Mouse (Mus musculus): ENCODE results near the gene Tbx10.
A peak's percentile ranks its signal among the peaks of the same experiment; 100 is the strongest.

The Tbx10 gene

DNA sequence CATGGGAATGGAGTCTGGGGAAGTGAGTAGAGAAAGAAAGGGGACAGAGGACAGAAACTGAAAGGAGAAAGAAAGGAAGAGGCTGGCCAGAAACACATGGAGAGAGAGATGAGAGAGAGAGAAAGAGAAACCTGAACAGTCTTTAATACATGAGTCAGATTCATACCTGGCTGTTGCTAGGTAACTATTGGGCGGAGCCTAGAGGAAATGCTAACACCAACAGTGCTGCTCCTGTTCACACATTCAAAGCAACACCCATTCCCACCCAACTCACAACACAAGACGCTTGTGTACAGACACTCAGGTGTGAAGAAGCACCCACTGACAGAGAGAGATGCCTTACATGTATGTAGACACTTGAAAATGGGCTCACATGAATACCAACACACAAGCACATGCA is 16.7 kb upstream of the Tbx10 start:
- no peak for DNase-seq (ENCODE audit: low spot score)

DNA sequence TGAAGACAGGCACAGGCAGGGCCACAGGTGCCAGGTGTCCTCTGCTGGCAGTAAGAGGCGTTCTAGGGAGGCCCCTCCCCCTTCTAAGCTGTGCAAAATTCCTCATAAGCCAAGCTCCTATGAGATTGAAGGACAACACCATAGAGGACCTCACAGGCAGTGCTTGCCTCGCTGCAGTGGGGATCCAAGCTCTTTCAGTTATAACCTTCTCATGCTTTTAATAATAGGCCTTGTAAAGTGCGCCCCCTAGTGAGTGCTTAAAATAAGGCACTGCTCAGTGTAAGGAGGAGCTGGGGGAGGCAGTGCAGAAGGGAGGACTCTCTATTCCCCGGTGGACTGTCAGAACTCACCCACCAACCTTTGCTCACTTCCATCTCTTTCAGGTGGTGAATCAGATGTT is 12.2 kb upstream of the Tbx10 start:
- peak; percentile 84 for DNase-seq (ENCODE audit: low spot score)

DNA sequence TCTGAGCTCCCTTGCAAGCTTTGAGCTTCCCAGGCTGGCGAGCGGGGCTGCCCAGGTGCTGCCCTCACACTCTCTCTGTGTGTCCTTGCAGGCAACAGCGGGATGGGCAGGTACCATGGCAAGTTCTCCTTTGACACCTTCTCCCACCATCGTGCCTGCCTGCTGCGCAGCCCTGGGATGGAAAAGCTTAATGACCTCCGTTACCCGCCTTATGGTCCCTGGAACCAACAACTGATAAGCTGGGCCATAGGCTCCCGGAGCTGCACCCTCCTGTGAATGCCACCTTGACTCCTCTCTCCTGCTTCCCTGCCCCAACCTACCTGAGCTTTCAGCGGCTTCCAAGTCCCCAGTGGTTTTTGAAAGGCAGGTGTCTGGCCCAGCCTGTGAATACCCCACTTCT is 11.6 kb upstream of the Tbx10 start:
- no peak for DNase-seq (ENCODE audit: low spot score)

DNA sequence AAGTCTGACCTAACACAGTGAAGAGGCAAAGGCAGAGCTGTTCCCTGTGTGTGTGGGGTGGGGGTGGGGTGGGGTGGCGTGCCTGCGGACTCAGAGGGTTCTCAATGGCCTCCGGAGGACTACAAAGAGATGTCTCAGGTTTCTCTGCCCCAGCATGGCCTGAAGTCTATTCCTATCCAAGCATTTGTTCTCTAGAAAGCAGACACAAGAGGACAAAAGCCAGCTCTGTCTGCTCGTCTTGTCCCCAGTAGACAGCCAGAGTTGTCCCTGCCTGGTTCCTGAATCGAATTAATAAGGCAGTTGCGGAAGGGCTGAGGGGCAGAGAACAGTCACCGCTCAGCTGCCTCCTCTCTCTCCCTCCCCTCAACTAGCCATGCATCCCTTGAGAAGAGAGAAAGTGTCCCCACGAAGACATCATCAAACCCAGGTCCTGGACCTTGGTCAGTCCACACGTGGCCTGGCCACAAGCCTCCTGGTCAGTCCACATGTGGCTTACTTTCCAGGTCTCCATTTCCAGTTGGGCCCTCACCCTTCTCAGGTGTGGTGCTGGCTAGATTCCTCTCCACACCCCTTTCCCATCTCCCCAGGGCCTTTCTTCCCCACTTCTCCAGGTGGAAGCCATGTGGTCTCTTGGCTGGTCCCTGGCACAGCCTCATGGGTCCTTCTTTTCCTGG is 8.9 kb upstream of the Tbx10 start:
- DNase-seq (ENCODE audit: low spot score) = no peak

DNA sequence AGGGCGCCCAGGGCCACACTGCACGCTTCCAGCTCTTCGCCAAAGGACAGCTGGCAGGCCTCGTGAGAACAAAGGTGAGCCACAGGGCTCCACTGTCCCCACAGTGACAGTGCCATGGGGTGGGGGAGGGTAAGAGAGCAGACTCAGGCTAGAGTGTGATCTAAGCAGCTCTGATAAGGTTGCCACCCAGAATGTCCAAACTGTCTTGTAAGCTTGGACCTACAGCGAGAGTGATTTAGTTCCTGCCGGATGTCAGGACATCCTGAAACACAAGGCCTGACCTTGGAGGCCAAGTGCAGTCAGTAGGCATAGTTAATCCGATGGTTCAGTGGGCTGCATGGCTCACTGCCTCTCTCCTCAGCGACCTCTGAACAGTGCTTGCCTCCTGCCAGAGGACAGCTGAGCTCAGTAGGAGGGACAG is 7.3 kb upstream of the Tbx10 start:
- no peak for DNase-seq (ENCODE audit: low spot score)

DNA sequence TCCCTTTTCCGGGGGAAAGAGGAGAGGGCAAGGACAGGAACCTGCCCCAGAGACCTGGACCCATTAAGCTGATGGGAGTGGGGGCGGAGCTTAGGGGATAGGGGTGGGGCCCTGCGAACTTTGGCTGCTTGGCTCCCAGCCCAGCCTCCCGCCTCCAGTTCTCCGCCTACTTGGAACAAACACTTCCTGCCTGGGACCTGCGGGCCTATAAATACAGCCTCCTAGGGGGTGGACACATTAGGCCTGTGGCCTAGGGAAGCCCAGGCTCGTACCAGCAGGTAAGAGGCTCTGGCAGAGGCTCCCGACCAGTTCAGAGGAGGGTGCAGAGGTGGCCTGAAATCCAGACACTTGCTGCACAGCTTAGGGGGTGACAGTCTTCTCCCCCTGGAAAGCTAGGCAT is 6.2 kb upstream of the Tbx10 start, which contains the start of gene Acy3:
Acy3 (plus strand) TSS at position 237 of the 400 bp plus-strand sequence.
- DNase-seq (ENCODE audit: low spot score) = peak; percentile 83

DNA sequence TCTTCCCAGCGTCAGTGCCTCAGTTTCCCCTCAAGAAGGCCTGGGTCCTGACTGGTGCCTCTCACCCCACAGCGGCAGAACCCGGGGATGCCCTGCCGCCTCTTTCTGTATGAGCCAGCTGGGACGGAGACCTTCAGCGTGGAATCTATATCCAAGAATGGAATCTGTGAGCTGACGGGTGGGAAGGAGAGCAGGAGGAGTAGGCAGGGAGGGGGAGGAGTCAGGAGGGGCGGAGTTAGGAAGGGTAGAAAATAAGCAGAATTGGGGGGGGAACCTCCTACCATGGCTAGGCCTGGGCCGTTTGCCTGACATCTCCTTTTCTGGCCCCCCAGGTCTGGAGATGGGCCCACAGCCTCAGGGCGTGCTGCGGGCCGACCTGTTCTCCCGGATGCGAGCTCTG is 4.5 kb upstream of the Tbx10 start:
- DNase-seq (ENCODE audit: low spot score) = no peak

DNA sequence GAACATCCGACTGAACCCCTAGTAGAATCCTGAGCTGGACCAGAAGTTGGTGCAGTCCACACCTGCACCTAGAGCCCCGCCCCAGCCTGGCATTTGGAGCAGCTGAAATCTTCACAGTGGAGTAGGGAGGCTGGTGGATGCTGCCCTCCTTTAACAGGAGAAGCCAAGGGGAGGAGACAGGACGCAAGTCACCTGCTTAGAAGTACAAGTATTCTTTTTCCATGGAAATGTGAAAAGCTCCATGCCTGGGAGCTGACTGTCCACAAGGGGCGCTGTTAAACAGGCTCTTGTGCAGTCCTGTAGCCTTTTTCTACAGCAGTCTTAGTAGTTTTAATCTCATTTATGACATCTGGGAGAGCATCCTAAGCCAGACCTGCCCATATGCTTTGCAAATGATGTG is 3.8 kb upstream of the Tbx10 start:
- no peak for DNase-seq (ENCODE audit: low spot score)

DNA sequence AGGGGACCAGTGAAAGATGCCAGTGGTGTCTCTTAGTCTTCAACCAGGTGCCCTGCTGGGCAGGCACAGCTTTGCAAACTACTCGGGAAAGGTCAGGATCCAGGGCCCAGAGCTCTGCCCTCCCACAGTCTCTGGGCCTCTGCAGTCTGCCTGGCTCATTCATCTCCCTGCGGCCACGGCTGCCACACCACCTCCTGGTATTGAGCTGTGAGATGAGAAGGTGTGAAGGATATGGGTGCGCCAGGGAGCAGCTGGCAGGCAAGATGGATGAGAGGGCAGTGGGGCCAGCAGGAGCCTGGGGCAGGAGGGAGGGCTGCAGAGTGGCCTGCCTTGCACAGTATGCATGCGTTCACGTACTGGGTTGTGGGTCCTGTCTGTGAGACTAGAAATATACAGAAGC is 1.7 kb upstream of the Tbx10 start:
- no peak for DNase-seq (ENCODE audit: low spot score)

DNA sequence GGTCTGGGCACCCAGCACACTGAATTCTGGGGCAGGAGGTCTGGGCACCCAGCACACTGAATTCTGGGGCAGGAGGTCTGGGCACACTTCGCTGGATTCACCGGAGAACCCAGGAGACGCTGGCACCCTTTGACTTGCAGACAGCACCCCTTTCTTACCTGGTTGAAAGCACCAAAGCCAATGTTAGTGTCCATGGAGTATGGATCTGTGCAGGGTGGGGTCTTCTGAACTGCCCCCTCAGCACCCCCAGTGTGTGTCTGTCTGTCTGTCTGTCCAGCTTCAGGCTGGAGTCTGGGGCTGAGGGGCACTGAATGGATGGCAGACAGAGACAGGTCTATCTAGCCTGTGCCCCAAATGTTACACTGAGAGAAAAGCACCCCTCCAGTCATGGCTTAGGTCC is 990 bp upstream of the Tbx10 start:
- no peak for DNase-seq (ENCODE audit: low spot score)

DNA sequence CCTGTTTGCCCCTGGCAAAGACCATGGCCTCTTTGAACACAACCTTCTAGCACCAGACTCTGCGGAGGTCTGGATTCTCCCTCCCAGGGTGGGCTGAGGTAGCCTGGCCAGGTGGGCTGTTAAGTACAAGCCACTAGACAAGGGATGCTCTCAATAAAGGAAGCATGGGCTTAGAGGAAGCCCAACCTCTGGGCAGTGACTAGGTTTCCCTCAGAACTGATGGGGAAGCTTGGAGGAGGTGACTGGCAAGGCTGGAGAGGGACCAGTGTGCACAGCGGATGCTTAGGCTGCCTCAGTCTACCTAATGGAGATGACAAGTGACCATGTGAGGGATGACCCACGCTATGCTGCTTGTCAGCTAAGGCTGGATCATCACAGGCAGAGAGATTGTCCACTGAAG is 586 bp upstream of the Tbx10 start:
- no peak for DNase-seq (ENCODE audit: low spot score)

DNA sequence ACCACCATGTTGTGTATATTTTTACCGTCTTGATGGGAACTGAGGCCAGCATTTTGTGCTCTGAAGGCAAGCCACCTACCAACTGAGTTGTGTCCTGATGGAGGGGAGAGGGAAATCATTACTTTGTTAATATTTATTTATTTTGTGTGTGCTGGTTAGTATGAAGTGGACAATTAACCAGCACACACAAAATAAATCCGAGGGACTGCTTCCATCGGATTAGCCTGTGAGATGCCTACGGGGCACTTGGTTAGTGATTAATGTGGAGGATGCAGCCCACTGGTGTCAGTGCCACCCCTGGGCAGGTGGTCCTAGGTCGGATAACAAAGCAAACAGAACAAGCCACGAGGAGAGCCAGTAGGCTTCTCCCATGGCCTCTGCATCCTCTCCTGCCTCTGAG is 2.4 kb downstream of the Tbx10 start:
- DNase-seq (ENCODE audit: low spot score) = no peak

DNA sequence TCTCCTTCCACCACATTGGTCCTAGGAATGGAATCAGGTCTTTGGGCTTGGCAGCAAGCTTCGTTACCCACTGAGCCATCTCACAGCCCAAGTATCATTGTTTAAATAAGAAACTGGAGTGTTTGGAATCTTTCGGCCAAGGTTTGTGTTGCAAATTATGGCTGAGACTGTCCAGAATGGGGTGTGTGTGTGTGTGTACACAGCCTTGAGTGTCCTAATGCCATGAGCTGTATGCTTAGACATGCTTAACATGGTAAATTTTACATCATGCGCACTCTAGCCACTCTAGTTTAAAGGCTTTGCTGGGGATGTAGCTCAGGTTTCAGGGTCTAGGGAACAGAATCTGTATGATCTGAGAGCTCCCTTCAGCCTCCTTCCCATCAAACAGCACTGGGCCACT is 3.0 kb downstream of the Tbx10 start:
- no peak for DNase-seq (ENCODE audit: low spot score)

DNA sequence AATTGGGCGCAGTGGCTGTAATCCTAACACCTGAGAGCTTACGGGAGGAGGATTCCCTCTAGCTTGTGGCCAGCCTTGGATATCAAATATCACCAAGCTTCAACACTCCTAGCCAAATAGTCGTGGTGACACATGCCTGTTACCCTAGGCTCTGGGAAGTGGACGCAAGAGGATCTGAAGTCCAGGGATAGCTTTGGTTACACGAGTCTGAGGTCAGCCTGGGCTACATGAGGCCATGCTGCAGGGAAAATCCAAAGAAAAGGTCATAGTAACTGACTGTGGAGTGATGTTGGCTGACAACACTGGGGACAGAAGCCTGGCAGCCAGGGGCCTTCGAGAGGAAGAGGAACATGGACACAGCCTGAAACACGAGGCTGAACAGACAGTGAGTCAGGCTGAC is 3.6 kb downstream of the Tbx10 start:
- DNase-seq (ENCODE audit: low spot score) = no peak

DNA sequence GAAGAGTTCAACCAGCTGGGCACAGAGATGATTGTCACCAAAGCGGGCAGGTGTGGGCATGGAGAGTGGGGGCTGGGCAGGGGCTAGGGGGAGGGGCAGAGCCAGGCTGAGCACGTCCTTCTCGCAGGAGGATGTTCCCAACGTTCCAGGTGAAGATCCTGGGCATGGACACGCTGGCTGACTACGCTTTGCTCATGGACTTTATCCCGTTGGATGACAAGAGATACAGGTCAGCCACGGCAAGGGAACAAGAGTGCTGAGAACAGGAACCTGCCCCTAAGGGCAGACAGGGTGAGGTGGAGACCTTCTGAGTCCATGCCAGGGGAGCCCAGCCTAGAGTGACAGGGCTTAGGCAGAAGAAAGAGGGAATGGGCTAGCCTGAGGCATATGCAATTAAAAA is 4.2 kb downstream of the Tbx10 start:
- no peak for DNase-seq (ENCODE audit: low spot score)

DNA sequence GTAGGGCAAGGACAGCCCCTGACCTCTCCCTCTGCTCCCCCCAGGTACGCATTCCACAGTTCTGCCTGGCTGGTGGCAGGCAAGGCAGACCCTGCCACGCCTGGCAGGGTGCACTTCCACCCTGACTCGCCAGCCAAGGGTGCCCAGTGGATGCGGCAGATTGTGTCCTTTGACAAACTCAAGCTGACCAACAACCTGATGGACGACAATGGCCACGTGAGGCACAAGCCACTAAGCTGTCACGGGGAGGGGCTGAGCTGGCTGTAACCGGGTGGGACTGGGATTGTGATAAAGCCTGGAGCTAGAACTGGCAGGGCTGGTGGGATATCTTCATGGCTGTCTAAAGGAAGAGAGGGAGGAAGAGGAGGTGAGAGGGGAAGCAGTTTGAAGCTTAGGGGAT is 4.7 kb downstream of the Tbx10 start:
- no peak for DNase-seq (ENCODE audit: low spot score)

DNA sequence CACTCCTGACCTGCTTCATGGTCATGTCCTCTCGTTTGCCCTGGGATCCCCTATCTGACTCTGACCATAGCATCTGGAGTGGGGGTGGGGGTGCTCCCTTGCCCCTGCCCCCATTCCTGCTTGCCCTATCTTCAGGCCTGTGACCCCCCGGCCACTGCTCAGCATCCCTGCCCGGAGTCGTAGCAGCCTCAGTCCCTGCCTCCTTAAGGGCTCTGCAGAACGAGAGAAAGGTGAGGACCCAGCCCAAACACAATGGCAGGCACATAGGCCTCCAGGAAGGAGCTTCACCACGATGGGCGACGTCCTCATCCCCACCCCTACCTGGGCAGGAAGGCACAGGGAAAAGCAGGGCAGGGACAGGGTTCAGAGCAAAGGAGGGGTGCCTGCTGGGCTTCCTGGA is 5.8 kb downstream of the Tbx10 start:
- no peak for DNase-seq (ENCODE audit: low spot score)

DNA sequence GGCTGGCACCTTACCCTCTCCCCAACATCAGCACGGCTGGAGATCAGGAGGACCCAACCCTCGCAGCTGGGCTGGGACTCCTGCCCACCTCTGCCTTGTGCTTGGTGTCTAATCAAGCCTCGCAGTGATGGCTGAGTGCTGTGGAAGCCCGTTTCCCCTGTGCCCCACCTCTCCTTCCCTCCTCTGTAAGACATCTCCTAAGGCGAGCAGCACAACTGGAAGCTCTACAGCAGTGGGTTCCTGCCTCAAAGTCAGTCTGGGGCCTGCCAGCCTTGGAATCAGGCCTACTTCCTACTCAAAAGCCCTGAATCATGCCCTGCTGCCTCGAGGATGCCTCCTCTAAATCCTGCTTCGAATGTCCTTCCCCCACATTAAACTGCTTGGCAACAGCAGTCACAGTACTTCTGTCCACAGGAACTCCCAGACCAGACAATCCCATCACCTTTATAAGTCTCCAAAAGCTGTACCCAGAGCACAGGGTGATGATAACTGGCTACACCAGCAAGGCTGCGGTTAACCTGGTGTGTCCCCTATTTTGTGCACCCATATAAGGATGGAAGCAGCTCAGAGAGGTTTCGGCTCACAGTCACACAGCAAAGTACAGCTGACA is 6.7 kb downstream of the Tbx10 start:
- no peak for DNase-seq (ENCODE audit: low spot score)

DNA sequence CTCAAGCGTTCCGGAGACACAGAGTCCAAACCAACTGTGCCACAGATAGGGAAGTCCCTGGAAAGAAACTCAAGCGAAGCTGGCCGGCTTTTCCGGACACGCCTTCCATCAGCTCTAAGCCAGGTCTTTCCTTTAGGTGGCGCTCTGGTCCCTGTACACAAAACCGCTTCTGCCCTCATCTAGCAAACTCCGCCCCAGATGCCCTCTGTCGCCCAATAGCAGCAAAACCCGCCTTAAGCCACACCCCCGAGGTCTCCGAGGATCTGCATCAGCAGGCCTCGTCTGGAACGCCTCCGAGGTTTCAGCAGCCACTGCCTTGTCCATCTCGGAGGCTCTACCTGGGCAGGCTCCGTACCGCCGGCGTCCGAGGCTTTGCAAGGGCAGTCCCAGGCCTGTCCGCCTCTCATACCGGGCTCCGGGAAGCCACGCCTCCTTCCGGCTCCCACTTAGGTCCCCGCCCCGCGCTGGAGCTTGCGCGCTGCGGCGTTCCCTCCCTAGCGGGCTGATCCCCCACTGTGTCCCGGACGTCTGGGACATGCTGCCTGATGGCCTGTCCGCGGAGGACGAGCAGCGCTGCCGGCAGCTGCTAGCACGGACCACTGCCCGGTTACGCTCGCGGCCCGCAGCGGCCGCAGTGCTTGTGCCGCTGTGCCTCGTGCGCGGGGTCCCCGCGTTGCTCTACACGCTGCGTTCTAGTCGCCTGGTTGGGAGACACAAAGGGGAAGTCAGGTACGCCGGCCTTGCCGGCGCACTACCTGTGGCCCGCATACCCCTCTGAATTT is 7.8 kb downstream of the Tbx10 start, which contains the start of the genes Nudt8 and Gm49405:
Nudt8 (plus strand) TSS at position 462 of the 782 bp plus-strand sequence.
Gm49405 (plus strand) TSS at position 508 of the 782 bp plus-strand sequence.
- DNase-seq (ENCODE audit: low spot score) = peak; percentile 98

DNA sequence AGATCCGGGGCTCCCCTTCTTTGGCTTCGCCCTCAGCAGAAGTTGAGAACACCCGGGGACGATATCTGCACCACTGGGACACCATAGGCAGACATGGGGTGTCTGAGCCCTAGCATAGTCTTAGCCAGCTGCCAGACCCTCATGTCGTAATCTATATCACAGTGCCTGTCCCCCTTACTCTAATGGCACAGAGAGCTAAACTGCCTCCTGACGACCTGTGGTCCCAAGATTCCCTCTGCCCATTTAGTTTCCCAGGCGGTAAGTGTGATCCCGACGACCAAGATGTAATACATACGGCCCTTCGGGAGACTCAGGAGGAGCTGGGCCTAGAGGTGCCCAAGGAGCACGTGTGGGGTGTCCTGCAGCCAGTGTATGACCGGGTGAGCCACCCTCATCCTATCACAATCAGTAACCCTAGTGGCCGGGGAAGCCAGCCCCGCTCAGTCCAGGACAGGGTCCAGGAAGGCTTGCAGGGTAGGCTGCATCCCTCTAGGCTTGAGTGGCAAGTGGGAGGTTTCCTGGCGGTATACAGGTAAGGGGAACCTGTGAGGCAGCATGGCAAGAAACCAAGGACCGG is 8.5 kb downstream of the Tbx10 start:
- no peak for DNase-seq (ENCODE audit: low spot score)

DNA sequence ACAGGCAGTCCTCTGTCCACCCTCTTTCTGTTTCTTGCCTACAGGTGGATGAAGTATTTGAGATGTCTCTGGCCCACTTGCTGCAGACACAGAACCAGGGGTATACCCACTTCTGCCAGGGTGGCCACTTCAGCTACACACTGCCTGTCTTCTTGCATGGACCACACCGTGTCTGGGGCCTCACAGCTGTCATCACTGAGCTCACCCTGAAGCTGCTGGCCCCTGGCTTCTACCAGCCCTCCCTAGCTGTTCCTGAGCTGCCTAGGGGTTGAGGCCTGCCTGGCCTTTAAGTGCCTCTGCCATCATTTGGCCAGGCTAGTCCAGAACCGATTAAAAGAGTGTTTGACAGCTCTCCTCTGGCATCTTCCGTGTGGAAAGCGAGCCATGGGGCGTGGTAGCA is 9.2 kb downstream of the Tbx10 start:
- no peak for DNase-seq (ENCODE audit: low spot score)

DNA sequence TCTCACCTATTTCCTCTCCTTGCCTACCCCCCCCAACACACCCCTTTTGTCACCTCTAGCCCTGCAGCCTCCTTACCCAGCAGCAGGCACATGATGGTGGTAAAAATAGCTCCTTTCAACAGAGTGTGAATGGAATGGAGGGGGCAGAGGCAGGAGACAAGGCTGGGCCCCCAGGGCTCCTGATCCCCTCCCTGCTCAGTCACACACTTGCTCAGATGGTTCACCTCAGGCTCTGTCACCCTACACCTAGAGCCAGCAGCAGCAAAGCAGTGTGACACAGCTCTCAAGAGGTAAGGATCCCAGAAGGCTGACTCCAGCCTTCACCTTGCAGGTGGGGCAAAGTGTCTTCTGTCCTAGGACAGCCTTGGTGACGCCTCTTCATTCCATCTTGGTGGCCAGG is 10.6 kb downstream of the Tbx10 start, which contains the start of gene Doc2g:
Doc2g (plus strand) TSS at position 202 of the 400 bp plus-strand sequence.
- no peak for DNase-seq (ENCODE audit: low spot score)

DNA sequence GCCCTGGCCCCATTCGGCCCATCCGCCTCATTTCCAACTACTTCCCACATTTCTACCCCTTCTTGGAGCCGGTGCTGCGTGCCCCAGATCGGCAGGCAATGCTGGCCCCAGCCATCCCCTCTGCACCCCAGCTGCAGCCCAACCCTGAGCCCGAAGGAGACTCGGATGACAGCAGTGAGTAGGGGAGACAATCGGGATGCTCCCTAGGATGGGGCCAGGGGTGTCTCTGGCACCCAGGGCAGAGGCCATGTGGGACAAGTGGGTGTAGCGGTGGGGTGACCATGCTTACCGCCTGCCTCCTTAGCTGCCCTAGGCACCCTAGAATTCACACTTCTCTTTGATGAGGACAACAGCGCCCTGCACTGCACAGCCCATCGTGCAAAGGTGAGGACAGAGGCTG is 11.1 kb downstream of the Tbx10 start:
- DNase-seq (ENCODE audit: low spot score) = no peak

Data from urinary bladder, postnatal 14 days (tissue).